Mouse (Mus musculus) forebrain, embryonic 12.5 days (tissue): ENCODE measurements at regions not wholly inside any gene's neighbourhood (a gene's known extent, or its start where the extent isn't known, plus 50 kb on each side); places are given as distances from the start of the nearest gene placed in this dataset.

Experiments used
- ATAC-seq: fragments of 200-750 bp; cut with Nextera tagmentation; 2 replicates; pipeline ENCODE4 v1.8.0; 2017; ENCODE audit warnings: moderate TSS enrichment; ENCODE audit not compliant: low FRiP score
- H3K27ac ChIP-seq: fragments of 300-500 bp; sonication (generic); 2 replicates; pipeline ENCODE4 v1.5.1; 2016; ENCODE audit warnings: mild to moderate bottlenecking
- H3K27me3 ChIP-seq: fragments of 300-500 bp; sonication (generic); 2 replicates; pipeline ENCODE4 v1.6.1; 2016; ENCODE audit warnings: mild to moderate bottlenecking
- H3K36me3 ChIP-seq: fragments of 300-500 bp; sonication (generic); replicated peaks from 2 replicates; pipeline ENCODE4 v1.6.1; 2016; ENCODE audit warnings: mild to moderate bottlenecking
- H3K4me1 ChIP-seq: fragments of 300-500 bp; sonication (generic); 2 replicates; pipeline ENCODE4 v1.6.1; 2016
- H3K4me2 ChIP-seq: fragments of 300-500 bp; sonication (generic); 2 replicates; pipeline ENCODE4 v1.6.1; 2016; ENCODE audit warnings: mild to moderate bottlenecking, moderate library complexity
- H3K4me3 ChIP-seq: fragments of 300-500 bp; sonication (generic); replicated peaks from 2 replicates; pipeline ENCODE4 v1.5.1; 2016; ENCODE audit warnings: mild to moderate bottlenecking
- H3K9ac ChIP-seq: fragments of 300-500 bp; sonication (generic); 2 replicates; pipeline ENCODE4 v1.6.1; 2016; ENCODE audit warnings: mild to moderate bottlenecking
- H3K9me3 ChIP-seq: fragments of 300-500 bp; sonication (generic); 2 replicates; pipeline ENCODE4 v1.6.1; 2016
- WGBS: fragments of 180-500 bp; shearing (Covaris S2); methylation state at CpG from one replicate; pipeline ENCODE4 v1.1.7; 2016; 5-methylcytosine and 5-hydroxymethylcytosine counted together

GRCm38 (mm10) chr10:92455195-92455594, 267.0 kb downstream of the Nedd1 start:
- Histone ChIP-seq H3K4me3 (no peak overlapping the region), H3K27me3 (no peaks in the 10 kb centered on the region), H3K9ac (no peak overlapping the region), H3K36me3 (no peaks in the 10 kb centered on the region), H3K9me3 (no peaks in the 10 kb centered on the region), H3K4me2 (no peak overlapping the region), H3K27ac (no peak overlapping the region), H3K4me1 (no peaks in the 10 kb centered on the region)
- 92% methylated on average over 1 of the region's 1 CpGs for WGBS
- no peak for ATAC-seq

- no peak overlapping the region for H3K4me2 ChIP-seq
- H3K4me3 ChIP-seq: no peak overlapping the region
- no peaks in the 10 kb centered on the region for H3K36me3 ChIP-seq
- H3K4me1 ChIP-seq: no peaks in the 10 kb centered on the region
- H3K9me3 ChIP-seq: no peaks in the 10 kb centered on the region
- WGBS: 84% methylated on average over 5 of the region's 5 CpGs
- H3K27ac ChIP-seq: no peak overlapping the region
- ATAC-seq: no peak
- H3K27me3 ChIP-seq: no peaks in the 10 kb centered on the region
- no peak overlapping the region for H3K9ac ChIP-seq
Measured at GRCm38 (mm10) chr10:92453550-92453949, 268.7 kb downstream of the Nedd1 start.

GRCm38 (mm10) chr10:92445957-92446356, 276.3 kb downstream of the Nedd1 start:
- Histone ChIP-seq H3K9ac (no peak overlapping the region), H3K36me3 (no peaks in the 10 kb centered on the region), H3K4me1 (no peaks in the 10 kb centered on the region), H3K9me3 (no peaks in the 10 kb centered on the region), H3K27ac (no peak overlapping the region), H3K4me3 (no peak overlapping the region), H3K27me3 (peaks cover 10% of the 10 kb centered on the region; the same call in 1 of the 2 replicates), H3K4me2 (no peak overlapping the region)
- ATAC-seq: no peak
- WGBS: 79% methylated on average over 2 of the region's 2 CpGs

- no peak overlapping the region for H3K4me3 ChIP-seq
- peaks cover 7% of the 10 kb centered on the region for H3K4me1 ChIP-seq
- no peak overlapping the region for H3K4me2 ChIP-seq
- no peaks in the 10 kb centered on the region for H3K9me3 ChIP-seq
- peak; percentile 73; the same call in 1 of the 2 replicates for ATAC-seq
- H3K27ac ChIP-seq: 0 out of 2 replicates have a peak overlapping the region, but pooled peaks have one; percentile 2
- 19% methylated on average over 8 of the region's 8 CpGs for WGBS
- H3K9ac ChIP-seq: no peak overlapping the region
- peaks cover 20% of the 10 kb centered on the region for H3K27me3 ChIP-seq
- no peaks in the 10 kb centered on the region for H3K36me3 ChIP-seq
Measured at GRCm38 (mm10) chr10:92438621-92439394, 283.4 kb downstream of the Nedd1 start.

- Histone ChIP-seq H3K27ac (peak overlapping the region; percentile 71), H3K4me3 (no peak overlapping the region), H3K36me3 (no peaks in the 10 kb centered on the region), H3K9ac (no peak overlapping the region), H3K27me3 (peaks cover 7% of the 10 kb centered on the region; the same call in 1 of the 2 replicates), H3K4me2 (no peak overlapping the region), H3K9me3 (no peaks in the 10 kb centered on the region), H3K4me1 (peaks cover 35% of the 10 kb centered on the region)
- ATAC-seq: no peak
- 36% methylated on average over 7 of the region's 7 CpGs for WGBS
Measured at GRCm38 (mm10) chr10:92429256-92429655, 293.0 kb downstream of the Nedd1 start.

GRCm38 (mm10) chr10:92428026-92428425, 294.2 kb downstream of the Nedd1 start:
- Histone ChIP-seq H3K4me1 (peaks cover 35% of the 10 kb centered on the region), H3K9me3 (no peaks in the 10 kb centered on the region)

GRCm38 (mm10) chr10:92426443-92426842, 295.8 kb downstream of the Nedd1 start:
- Histone ChIP-seq H3K4me1 (peaks cover 35% of the 10 kb centered on the region), H3K9me3 (no peaks in the 10 kb centered on the region), H3K36me3 (no peaks in the 10 kb centered on the region), H3K9ac (no peak overlapping the region), H3K27ac (peak overlapping the region; percentile 62), H3K27me3 (no peaks in the 10 kb centered on the region), H3K4me3 (no peak overlapping the region), H3K4me2 (no peak overlapping the region)
- WGBS: 31% methylated on average over 6 of the region's 6 CpGs
- peak; percentile 79; the same call in 1 of the 2 replicates for ATAC-seq

More at GRCm38 (mm10) chr10:92428026-92428425, 294.2 kb downstream of the Nedd1 start:
- H3K4me2 ChIP-seq: no peak overlapping the region
- WGBS: 20% methylated on average over 4 of the region's 4 CpGs
- no peak overlapping the region for H3K4me3 ChIP-seq
- no peaks in the 10 kb centered on the region for H3K36me3 ChIP-seq
- peaks cover 5% of the 10 kb centered on the region; the same call in 1 of the 2 replicates for H3K27me3 ChIP-seq
- H3K9ac ChIP-seq: no peak overlapping the region
- ATAC-seq: no peak
- H3K27ac ChIP-seq: peak overlapping the region; percentile 71; the same call in 1 of the 2 replicates

- Histone ChIP-seq H3K4me1 (no peaks in the 10 kb centered on the region), H3K9ac (no peak overlapping the region), H3K27me3 (peaks cover 3% of the 10 kb centered on the region; the same call in 1 of the 2 replicates), H3K27ac (no peak overlapping the region), H3K9me3 (no peaks in the 10 kb centered on the region), H3K4me2 (no peak overlapping the region), H3K4me3 (no peak overlapping the region), H3K36me3 (no peaks in the 10 kb centered on the region)
- ATAC-seq: no peak
- 90% methylated on average over 7 of the region's 7 CpGs for WGBS
Measured at GRCm38 (mm10) chr10:92412737-92413136, 309.5 kb downstream of the Nedd1 start.

GRCm38 (mm10) chr10:92410813-92411325, 311.4 kb downstream of the Nedd1 start:
- Histone ChIP-seq H3K27ac (no peak overlapping the region), H3K4me2 (no peak overlapping the region), H3K9me3 (no peaks in the 10 kb centered on the region), H3K4me3 (no peak overlapping the region), H3K9ac (no peak overlapping the region), H3K27me3 (no peaks in the 10 kb centered on the region), H3K36me3 (no peaks in the 10 kb centered on the region), H3K4me1 (no peaks in the 10 kb centered on the region)
- WGBS: 51% methylated on average over 5 of the region's 5 CpGs
- ATAC-seq: no peak

GRCm38 (mm10) chr10:92404697-92405293, 317.4 kb downstream of the Nedd1 start:
- 11% methylated on average over 15 of the region's 15 CpGs for WGBS
- peaks cover 18% of the 10 kb centered on the region; the same call in 1 of the 2 replicates for H3K4me1 ChIP-seq
- H3K9me3 ChIP-seq: no peaks in the 10 kb centered on the region
- H3K9ac ChIP-seq: no peak overlapping the region
- peak overlapping the region; percentile 57 for H3K27ac ChIP-seq
- peak overlapping the region; percentile 23 for H3K4me3 ChIP-seq
- peak overlapping the region; percentile 40 for H3K4me2 ChIP-seq
- ATAC-seq: peak; percentile 73; the same call in 1 of the 2 replicates
- H3K36me3 ChIP-seq: no peaks in the 10 kb centered on the region
- peaks cover 4% of the 10 kb centered on the region; the same call in 1 of the 2 replicates for H3K27me3 ChIP-seq

- H3K27ac ChIP-seq: no peak overlapping the region
- no peaks in the 10 kb centered on the region for H3K36me3 ChIP-seq
- no peak overlapping the region for H3K9ac ChIP-seq
- H3K9me3 ChIP-seq: no peaks in the 10 kb centered on the region
- H3K27me3 ChIP-seq: peaks cover 5% of the 10 kb centered on the region; the same call in 1 of the 2 replicates
- no peak overlapping the region for H3K4me2 ChIP-seq
- H3K4me3 ChIP-seq: no peak overlapping the region
- peaks cover 18% of the 10 kb centered on the region; the same call in 1 of the 2 replicates for H3K4me1 ChIP-seq
- no peak for ATAC-seq
- WGBS: 71% methylated on average over 5 of the region's 5 CpGs
Measured at GRCm38 (mm10) chr10:92400587-92401090, 321.6 kb downstream of the Nedd1 start.

- H3K4me3 ChIP-seq: no peak overlapping the region
- peaks cover 8% of the 10 kb centered on the region for H3K4me1 ChIP-seq
- H3K27me3 ChIP-seq: no peaks in the 10 kb centered on the region
- peak overlapping the region; percentile 69 for H3K27ac ChIP-seq
- no peak overlapping the region for H3K9ac ChIP-seq
- peak overlapping the region; percentile 13; the same call in 1 of the 2 replicates for H3K4me2 ChIP-seq
- 29% methylated on average over 7 of the region's 7 CpGs for WGBS
- ATAC-seq: peak; percentile 67; the same call in 1 of the 2 replicates
- H3K36me3 ChIP-seq: no peaks in the 10 kb centered on the region
- H3K9me3 ChIP-seq: no peaks in the 10 kb centered on the region
Measured at GRCm38 (mm10) chr10:92389176-92389732, 333.0 kb downstream of the Nedd1 start.
